Mouse (Mus musculus): ENCODE measurements around the gene N4bp1. TPM values are rescaled to one million over a fixed set of nuclear protein-coding genes. Genes with fewer than 3 reads are reported as not detected.

Gene N4bp1
- polyA plus RNA-seq, 1 experiment from 2014 or later: 12.5 TPM

DNA sequence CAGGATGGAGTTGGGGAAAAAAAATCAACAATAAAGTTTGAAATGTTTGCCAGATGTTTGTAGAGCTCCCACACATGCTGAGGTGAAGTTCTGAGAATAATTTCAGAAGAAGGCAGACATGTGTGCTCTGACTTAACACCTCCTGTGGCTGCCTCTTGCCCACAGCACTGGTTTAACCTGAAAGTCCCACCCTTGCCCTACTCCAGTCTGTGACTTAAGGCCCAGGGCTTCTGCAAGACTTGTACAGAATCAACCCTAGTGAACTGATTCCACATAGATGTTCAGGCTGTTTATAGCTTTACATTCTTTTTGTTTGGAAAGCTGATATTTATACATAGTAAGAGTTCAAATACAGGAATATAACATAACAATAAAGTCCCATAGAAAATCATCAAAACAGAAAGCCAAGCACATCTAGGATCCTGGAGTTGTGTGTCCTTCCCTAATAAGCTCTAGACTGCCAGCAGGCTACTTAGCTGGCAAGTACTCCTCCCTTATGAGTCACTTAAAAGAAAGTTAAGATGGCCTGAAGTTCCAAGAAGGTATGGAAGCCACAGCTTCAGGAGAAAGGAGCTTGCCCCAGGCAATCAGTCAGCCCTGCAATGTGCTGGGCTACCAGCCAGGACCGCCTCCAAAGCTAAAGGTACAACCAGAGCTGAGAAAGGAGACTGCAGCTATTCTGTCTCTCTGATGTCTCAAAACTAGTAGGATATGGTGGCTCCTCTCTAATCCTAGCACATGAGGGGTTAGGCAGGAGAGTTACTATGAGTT, 114.9 kb downstream of the N4bp1 start:
- no peak for ATAC-seq (ENCODE audit: insufficient number of reproducible peaks, insufficient read depth, low FRiP score, low TSS enrichment)
- H3K4me1 ChIP-seq: no peaks in the 10 kb centered on the region
- WGBS: 57% methylated on average over 1 of the region's 1 CpGs
- H3K4me3 ChIP-seq: no peak overlapping the region
- no peaks in the 10 kb centered on the region for H3K9me3 ChIP-seq
- no peaks in the 10 kb centered on the region for H3K27me3 ChIP-seq
- H3K9ac ChIP-seq: no peak overlapping the region
- no peaks in the 10 kb centered on the region for H3K36me3 ChIP-seq
- H3K4me2 ChIP-seq (replicated peaks): no peak overlapping the region
- no peak overlapping the region for H3K27ac ChIP-seq

DNA sequence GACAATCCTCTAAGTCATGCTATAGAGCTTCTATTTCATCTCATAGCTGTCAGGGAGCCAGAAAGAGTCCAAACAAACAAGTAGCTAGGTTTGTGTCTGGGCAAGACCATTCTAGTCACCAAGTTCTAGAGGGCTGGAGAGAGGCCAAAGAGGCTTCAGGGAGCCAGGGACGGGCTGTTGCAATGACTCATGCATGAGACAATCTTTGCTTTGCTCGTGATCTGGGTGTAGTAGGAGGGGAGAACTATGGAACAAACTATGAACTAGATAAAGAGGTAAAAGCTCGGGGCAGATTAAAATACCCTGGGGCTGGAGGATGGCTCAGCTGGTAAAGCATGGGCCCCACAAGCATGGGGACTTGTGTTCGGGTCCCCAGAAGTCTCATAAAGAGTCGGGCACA, 116.6 kb downstream of the N4bp1 start:
- no peak for ATAC-seq (ENCODE audit: insufficient number of reproducible peaks, insufficient read depth, low FRiP score, low TSS enrichment)
- WGBS: 75% methylated on average over 5 of the region's 5 CpGs
- Histone ChIP-seq H3K4me2 (replicated peaks) (no peak overlapping the region), H3K9ac (no peak overlapping the region), H3K36me3 (no peaks in the 10 kb centered on the region), H3K27me3 (no peaks in the 10 kb centered on the region), H3K27ac (no peak overlapping the region), H3K4me3 (no peak overlapping the region), H3K9me3 (no peaks in the 10 kb centered on the region), H3K4me1 (no peaks in the 10 kb centered on the region)

DNA sequence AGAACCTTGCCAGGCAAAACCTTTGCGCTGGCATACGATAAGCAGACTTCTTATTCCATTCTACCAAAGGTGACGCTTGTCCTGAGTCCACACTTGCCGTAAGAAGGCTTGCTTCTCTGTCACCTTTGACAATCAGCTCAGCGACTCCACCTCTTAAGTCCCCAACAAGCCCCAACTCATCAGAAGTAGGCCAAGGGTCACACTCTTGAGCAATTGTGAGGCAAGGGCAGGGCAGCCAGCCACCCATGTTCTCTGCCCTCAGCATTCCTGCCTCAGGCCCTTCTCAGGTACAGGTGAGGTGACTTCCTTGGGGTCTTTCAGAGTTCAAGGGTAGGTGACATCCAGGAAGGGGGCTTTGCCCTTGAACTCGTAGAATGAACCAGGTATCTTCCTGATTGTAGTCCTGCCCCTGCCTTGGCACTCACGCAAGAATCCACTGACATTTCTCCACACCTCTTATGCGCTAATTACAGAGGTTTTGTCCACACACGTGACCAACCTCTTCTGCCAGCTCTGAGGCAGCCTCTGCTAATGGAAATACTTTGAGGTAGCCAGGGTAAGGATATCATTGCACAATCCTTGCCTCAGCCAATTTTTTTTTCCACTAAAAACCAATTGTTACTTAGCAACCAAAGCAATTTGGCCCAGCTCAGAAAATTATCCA, 118.4 kb downstream of the N4bp1 start:
- no peak overlapping the region for H3K4me3 ChIP-seq
- no peak overlapping the region for H3K27ac ChIP-seq
- WGBS: 85% methylated on average over 9 of the region's 9 CpGs
- ATAC-seq (ENCODE audit: insufficient number of reproducible peaks, insufficient read depth, low FRiP score, low TSS enrichment): no peak
- H3K4me1 ChIP-seq: no peaks in the 10 kb centered on the region
- no peaks in the 10 kb centered on the region for H3K9me3 ChIP-seq
- H3K4me2 ChIP-seq (replicated peaks): no peak overlapping the region
- H3K9ac ChIP-seq: no peak overlapping the region
- H3K36me3 ChIP-seq: no peaks in the 10 kb centered on the region
- H3K27me3 ChIP-seq: no peaks in the 10 kb centered on the region

DNA sequence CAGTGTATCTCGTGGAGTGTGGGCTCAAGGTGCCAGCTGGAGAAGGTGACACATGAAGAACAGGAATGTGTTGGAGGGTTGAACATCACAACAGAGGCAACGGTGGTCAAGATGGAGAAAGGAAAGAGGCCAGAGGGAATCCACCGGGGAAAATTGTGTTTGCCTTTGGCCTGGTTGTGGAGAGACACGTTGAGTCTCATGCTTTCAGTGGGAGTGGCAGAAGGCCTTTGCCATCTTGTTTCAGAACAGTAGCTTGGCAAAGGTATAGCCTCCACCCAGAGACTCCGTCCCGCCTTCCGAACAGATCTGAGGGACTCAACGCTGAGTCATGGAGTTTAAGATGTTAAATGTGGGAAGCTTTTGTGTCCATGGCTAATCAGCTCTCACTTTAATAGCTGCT, 119.4 kb downstream of the N4bp1 start:
- no peak overlapping the region for H3K27ac ChIP-seq
- H3K27me3 ChIP-seq: no peaks in the 10 kb centered on the region
- WGBS: 84% methylated on average over 8 of the region's 8 CpGs
- H3K4me1 ChIP-seq: no peaks in the 10 kb centered on the region
- H3K9ac ChIP-seq: no peak overlapping the region
- no peak overlapping the region for H3K4me2 ChIP-seq (replicated peaks)
- H3K36me3 ChIP-seq: no peaks in the 10 kb centered on the region
- H3K9me3 ChIP-seq: no peaks in the 10 kb centered on the region
- H3K4me3 ChIP-seq: no peak overlapping the region
- ATAC-seq (ENCODE audit: insufficient number of reproducible peaks, insufficient read depth, low FRiP score, low TSS enrichment): no peak

DNA sequence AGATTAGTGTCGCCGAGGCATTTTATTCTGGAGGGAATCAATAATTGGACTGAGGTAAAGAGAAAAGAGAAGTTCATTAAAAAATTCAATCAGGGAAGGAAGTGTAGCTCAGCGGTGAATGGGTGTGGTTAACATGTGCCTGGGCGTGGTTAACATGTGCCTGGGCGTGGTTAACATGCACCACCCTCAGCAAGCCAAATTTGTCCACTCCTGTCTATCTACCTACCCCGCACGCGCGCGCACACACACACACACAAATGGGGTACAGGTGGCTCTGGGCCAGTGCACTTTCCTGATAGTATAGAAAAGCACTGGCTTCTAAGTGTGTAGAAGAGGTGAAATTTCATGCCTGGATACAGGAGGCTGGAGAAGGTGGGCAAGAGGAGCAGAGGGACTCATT, 119.9 kb downstream of the N4bp1 start:
- Histone ChIP-seq H3K4me1 (no peaks in the 10 kb centered on the region), H3K9me3 (no peaks in the 10 kb centered on the region), H3K9ac (no peak overlapping the region), H3K36me3 (no peaks in the 10 kb centered on the region), H3K4me2 (replicated peaks) (no peak overlapping the region), H3K27ac (no peak overlapping the region), H3K27me3 (no peaks in the 10 kb centered on the region), H3K4me3 (no peak overlapping the region)
- WGBS: 88% methylated on average over 10 of the region's 10 CpGs
- no peak for ATAC-seq (ENCODE audit: insufficient number of reproducible peaks, insufficient read depth, low FRiP score, low TSS enrichment)

DNA sequence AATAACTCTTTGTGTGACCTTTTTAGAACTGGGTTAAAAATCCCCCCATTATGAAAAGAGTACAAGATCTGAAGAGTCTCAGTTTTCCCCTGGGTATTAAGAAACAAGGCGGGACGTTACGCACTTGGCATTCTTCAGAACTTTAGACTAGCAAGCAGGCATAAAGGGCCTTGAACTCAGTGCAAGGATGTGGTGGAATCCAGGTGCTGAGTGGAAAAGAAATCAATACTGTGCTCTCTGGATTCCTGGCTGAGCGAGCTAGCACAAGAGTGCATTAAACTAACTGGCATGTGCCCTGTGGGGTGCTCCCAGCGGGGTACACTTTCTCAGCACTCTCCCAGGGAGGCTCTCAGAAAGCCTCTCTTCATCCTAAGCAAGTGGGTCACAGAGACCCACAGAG, 122.3 kb downstream of the N4bp1 start:
- H3K27ac ChIP-seq: no peak overlapping the region
- no peaks in the 10 kb centered on the region for H3K9me3 ChIP-seq
- no peaks in the 10 kb centered on the region for H3K4me1 ChIP-seq
- no peak for ATAC-seq (ENCODE audit: insufficient number of reproducible peaks, insufficient read depth, low FRiP score, low TSS enrichment)
- no peak overlapping the region for H3K9ac ChIP-seq
- 54% methylated on average over 5 of the region's 5 CpGs for WGBS
- H3K36me3 ChIP-seq: no peaks in the 10 kb centered on the region
- no peak overlapping the region for H3K4me3 ChIP-seq
- H3K4me2 ChIP-seq (replicated peaks): no peak overlapping the region
- 0 out of 2 replicates have a peak, but pooled peaks cover 1% of the 10 kb centered on the region for H3K27me3 ChIP-seq

DNA sequence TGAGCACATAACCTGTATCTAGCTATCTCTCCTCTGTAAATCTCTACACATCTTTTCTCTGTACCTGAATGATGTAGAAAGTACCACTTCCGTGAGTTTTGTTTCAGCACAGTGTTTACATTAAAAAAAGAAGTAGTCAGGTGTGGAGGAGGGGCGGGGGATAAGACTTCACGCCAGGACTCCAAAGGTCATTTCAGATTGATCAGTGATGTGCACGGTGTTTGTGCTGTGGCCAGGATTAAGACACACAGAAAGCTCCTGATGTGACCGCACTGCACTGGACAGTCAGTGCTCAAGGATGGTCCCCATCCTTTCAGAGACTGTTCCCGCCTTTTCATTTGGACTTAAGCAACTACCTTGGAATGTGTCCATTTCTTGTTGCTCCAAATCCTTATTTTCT, 124.3 kb downstream of the N4bp1 start:
- H3K4me2 ChIP-seq (replicated peaks): no peak overlapping the region
- no peak overlapping the region for H3K9ac ChIP-seq
- WGBS: 82% methylated on average over 6 of the region's 6 CpGs
- 0 out of 2 replicates have a peak, but pooled peaks cover 6% of the 10 kb centered on the region for H3K27me3 ChIP-seq
- no peak for ATAC-seq (ENCODE audit: insufficient number of reproducible peaks, insufficient read depth, low FRiP score, low TSS enrichment)
- no peaks in the 10 kb centered on the region for H3K36me3 ChIP-seq
- H3K4me1 ChIP-seq: no peaks in the 10 kb centered on the region
- no peak overlapping the region for H3K4me3 ChIP-seq
- H3K27ac ChIP-seq: no peak overlapping the region
- H3K9me3 ChIP-seq: no peaks in the 10 kb centered on the region

DNA sequence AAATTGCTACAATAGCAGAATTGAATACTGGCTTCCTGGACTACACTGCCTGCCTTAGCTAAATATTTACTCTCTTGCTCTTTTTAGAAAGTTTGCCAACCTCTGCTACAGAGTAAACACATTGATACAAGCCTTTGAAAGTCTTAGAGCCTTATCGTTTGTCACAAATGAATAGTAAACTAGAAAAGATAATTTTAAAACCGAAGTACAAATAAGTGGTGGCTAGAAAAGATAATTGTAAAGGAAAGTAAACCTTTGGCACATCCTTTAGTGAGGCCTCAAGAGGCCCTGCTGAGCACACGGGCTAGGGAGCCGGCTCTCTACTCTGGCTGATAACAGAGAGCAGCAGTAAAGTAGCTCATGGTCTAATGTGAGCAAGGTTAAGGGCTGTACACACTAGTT, 126.0 kb downstream of the N4bp1 start:
- ATAC-seq (ENCODE audit: insufficient number of reproducible peaks, insufficient read depth, low FRiP score, low TSS enrichment): no peak
- no peaks in the 10 kb centered on the region for H3K36me3 ChIP-seq
- H3K4me3 ChIP-seq: no peak overlapping the region
- H3K9ac ChIP-seq: no peak overlapping the region
- 0 out of 2 replicates have a peak, but pooled peaks cover 6% of the 10 kb centered on the region for H3K27me3 ChIP-seq
- H3K9me3 ChIP-seq: no peaks in the 10 kb centered on the region
- H3K4me1 ChIP-seq: no peaks in the 10 kb centered on the region
- 70% methylated on average over 4 of the region's 4 CpGs for WGBS
- no peak overlapping the region for H3K4me2 ChIP-seq (replicated peaks)
- no peak overlapping the region for H3K27ac ChIP-seq

DNA sequence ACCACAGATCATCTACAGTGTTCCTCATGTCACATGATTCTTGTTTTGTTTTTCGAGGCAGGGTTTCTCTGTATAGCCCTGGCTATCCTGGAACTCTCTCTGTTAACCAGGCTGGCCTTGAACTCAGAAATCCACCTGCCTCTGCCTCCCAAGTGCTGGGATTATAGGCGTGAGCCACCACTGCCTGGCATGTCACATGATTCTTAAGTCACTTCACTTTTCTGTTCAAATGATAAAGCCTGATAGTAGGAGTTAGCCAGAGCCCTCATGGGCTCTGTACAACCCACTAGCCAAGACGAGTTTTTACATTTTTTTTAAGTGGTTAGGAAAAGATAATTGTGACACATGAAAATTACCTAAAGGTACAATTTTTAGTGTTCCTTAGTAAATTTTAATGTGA, 126.4 kb downstream of the N4bp1 start:
- no peak overlapping the region for H3K4me3 ChIP-seq
- no peak overlapping the region for H3K27ac ChIP-seq
- H3K4me1 ChIP-seq: no peaks in the 10 kb centered on the region
- 0 out of 2 replicates have a peak, but pooled peaks cover 6% of the 10 kb centered on the region for H3K27me3 ChIP-seq
- 81% methylated on average over 3 of the region's 3 CpGs for WGBS
- no peak for ATAC-seq (ENCODE audit: insufficient number of reproducible peaks, insufficient read depth, low FRiP score, low TSS enrichment)
- H3K4me2 ChIP-seq (replicated peaks): no peak overlapping the region
- no peak overlapping the region for H3K9ac ChIP-seq
- no peaks in the 10 kb centered on the region for H3K36me3 ChIP-seq
- H3K9me3 ChIP-seq: no peaks in the 10 kb centered on the region

Other genes with a start within 250 kb of the N4bp1 start
- 8.8 TPM in 2 replicates for gene Gm10638, start 139.6 kb downstream of the N4bp1 start, polyA plus RNA-seq (2016; fragmentation: Nextera tagmentation; extraction: Ambion mirVana)
- 74.1 and 74.5 TPM in 2 replicates for gene Siah1a, start 139.3 kb downstream of the N4bp1 start, polyA plus RNA-seq (2016; fragmentation: Nextera tagmentation; extraction: Ambion mirVana)

All from embryonic facial prominence, embryonic 12.5 days (tissue).